Mouse (Mus musculus) embryonic fibroblast, embryonic 13.5 days (primary cell): ENCODE data around the gene Tbp.

Source experiments
- CTCF ChIP-seq: IDR thresholded peaks from 2 replicates; pipeline ENCODE4 v1.5.1; 2011; ENCODE audit warnings: mild to moderate bottlenecking, control low read depth, low read length, moderate library complexity, borderline replicate concordance; ENCODE audit not compliant: insufficient read depth
- POLR2A ChIP-seq: IDR thresholded peaks from 2 replicates; pipeline ENCODE4 v1.6.1; 2011; ENCODE audit warnings: low read depth, mild to moderate bottlenecking, control low read depth, low read length, moderate library complexity

GRCm38 (mm10) chr17:15490542-15490941 lies 9.1 kb upstream of the Tbp start:
- TF ChIP-seq CTCF = no peak
- TF ChIP-seq POLR2A = no peak
